23 mouse cellular contexts compared by ENCODE assay signal in the genomic region with DNA sequence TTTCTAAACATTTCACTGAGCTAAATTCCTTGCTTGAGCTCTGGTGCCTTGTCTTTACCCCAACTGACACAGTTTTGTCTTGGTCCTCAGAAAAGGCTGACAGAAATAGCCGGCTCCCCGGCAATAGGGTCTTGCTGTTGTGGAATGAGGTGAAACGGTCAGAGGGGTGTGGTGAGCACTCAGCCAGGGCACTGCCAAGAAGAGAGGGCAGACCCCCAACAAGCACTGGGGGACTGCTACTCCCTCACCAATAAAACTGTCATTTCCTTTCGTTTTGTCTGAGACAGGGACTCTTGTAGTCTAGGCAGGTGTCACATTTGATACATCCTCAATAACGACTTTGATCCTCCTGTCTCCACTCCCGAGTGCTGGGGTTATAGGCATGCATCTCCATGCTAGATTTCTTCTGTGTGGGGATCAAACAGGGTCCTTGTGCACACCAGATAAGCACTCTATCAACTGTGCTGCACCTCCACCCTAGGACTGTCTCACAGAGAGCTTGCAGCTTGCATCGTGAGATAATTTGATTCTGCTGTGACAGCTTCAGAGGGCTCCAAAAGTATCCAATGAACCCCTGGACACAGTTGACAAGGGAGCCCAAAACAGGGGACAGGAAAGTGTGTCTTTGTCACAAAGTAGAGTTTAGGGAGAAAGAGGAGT. TPM values are rescaled to one million over a fixed set of nuclear protein-coding genes. Genes with fewer than 3 reads are reported as not detected.
DNase-seq lines count a peak whose midpoint lies in the region; ATAC-seq and TF ChIP-seq lines count a peak whose summit lies in the region.
"Had no signal": no experiment of that assay in that cellular context is flagged by ENCODE, and none has a peak within 500 bp of the region (broad histone marks: within the 10 kb centered on the region; RNA-seq: fewer than 3 reads in every experiment).

No protein-coding gene starts in this region.

- H3K4me3 ChIP-seq in G1E (ENCODE audit: low read depth, low read length) (peak overlapping the region; percentile 41; the same call in 1 of the 2 replicates), MEL (ENCODE audit: control insufficient read depth in 1 of 2, insufficient read depth in 1 of 2, low read depth in 2 of 2, low read length in 2 of 2) (no peak overlapping the region)
- H3K4me3 ChIP-seq in liver, embryonic 14.5 days (ENCODE audit: insufficient read depth in 1 of 2, low read depth in 2 of 2, low read length in 2 of 2): peak overlapping the region in 1 of 2 experiments; percentile 19; a peak in 1 of 4 replicates
- no peak overlapping the region for H3K4me3 ChIP-seq in forebrain, embryonic 15.5 days
- H3K4me3 ChIP-seq: gastrocnemius, adult 2 months; heart, embryonic 13.5 days; hindbrain, embryonic 15.5 days; limb, embryonic 15.5 days; megakaryocyte, embryonic 14.5 days had no signal

- peak overlapping the region; percentile 27; the same call in 1 of the 2 replicates for H3K27ac ChIP-seq in MEL (ENCODE audit: control insufficient read depth, low read depth, low read length)
- H3K27ac ChIP-seq in liver, embryonic 14.5 days: peak overlapping the region; percentile 65
- H3K27ac ChIP-seq in forebrain, embryonic 15.5 days (replicated peaks): no peak overlapping the region
- H3K27ac ChIP-seq: gastrocnemius, adult 2 months; heart, embryonic 13.5 days; hindbrain, embryonic 15.5 days; kidney, postnatal 0 days; limb, embryonic 15.5 days had no signal

- H3K9ac ChIP-seq in MEL (ENCODE audit: control insufficient read depth, low read depth, low read length, poor library complexity, severe bottlenecking): no peak overlapping the region
- H3K9ac ChIP-seq in liver, embryonic 14.5 days (replicated peaks): peak overlapping the region; percentile 46; the same call in 1 of the 2 replicates
- no peak overlapping the region for H3K9ac ChIP-seq in forebrain, embryonic 15.5 days (replicated peaks)
- H3K9ac ChIP-seq: forebrain, postnatal 0 days; heart, embryonic 13.5 days; hindbrain, embryonic 15.5 days; limb, embryonic 15.5 days had no signal

- no peaks in the 10 kb centered on the region for H3K36me3 ChIP-seq in G1E (replicated peaks)
- peaks cover 0 to 11% of the 10 kb centered on the region in 2 experiments; a peak in 2 of 4 replicates for H3K36me3 ChIP-seq in MEL (ENCODE audit: control insufficient read depth in 1 of 2, insufficient read depth in 2 of 2, low read length in 2 of 2)
- no peaks in the 10 kb centered on the region for H3K36me3 ChIP-seq in liver, embryonic 14.5 days (replicated peaks; ENCODE audit: control insufficient read depth, insufficient read depth, low read depth)
- no peaks in the 10 kb centered on the region for H3K36me3 ChIP-seq in forebrain, embryonic 15.5 days
- H3K36me3 ChIP-seq: heart, embryonic 13.5 days; hindbrain, embryonic 15.5 days; limb, embryonic 15.5 days had no signal

- peak; percentile 95 for ATAC-seq in G1E (ENCODE audit: extremely low read depth, insufficient number of reproducible peaks, low FRiP score, poor library complexity, severe bottlenecking)
- ATAC-seq in erythroblast, adult 5-6 weeks (replicated peaks; ENCODE audit: low FRiP score, poor library complexity, severe bottlenecking): peak; percentile 66
- ATAC-seq in liver, embryonic 14.5 days (ENCODE audit: insufficient read depth): peak; percentile 97
- ATAC-seq in forebrain, embryonic 15.5 days (replicated peaks): no peak
- ATAC-seq: activated CD4-positive, CD25-positive, alpha-beta regulatory T cell, adult 4 months; forebrain, postnatal 0 days; lung, postnatal 0 days had no signal

- peak; percentile 17 for DNase-seq in G1E (ENCODE audit: low spot score)
- DNase-seq in MEL (ENCODE audit: low read depth, low spot score): peak; percentile 74
- DNase-seq in liver, embryonic 14.5 days (ENCODE audit: low read depth in 3 of 3, low spot score in 3 of 3): peak; percentile 61 to 83 (median 77)
- no peak for DNase-seq in ovary, postnatal 36 days (ENCODE audit: low spot score)
- DNase-seq in embryo, embryonic 10.5 days (ENCODE audit: low spot score): no peak
- no peak for DNase-seq in adrenal gland, postnatal 4 days (ENCODE audit: low spot score in 2 of 2)
- DNase-seq: adrenal gland, postnatal 10 days; cerebellum, adult 2 months; forebrain, postnatal 0 days; gastrocnemius, adult 2 months; heart, postnatal 4 days; kidney, adult 11 months; retina, postnatal 1 day; thymus, adult 18-20 months had no signal

- TF ChIP-seq POLR2A in MEL (IDR thresholded peaks at IDR 0.05; ENCODE audit: control insufficient read depth in 1 of 2, insufficient read depth in 1 of 2, low read depth in 1 of 2, low read length in 2 of 2, poor library complexity in 1 of 2): no peak

- H3K79me2 ChIP-seq in MEL (ENCODE audit: control insufficient read depth, insufficient read depth, low read length, poor library complexity): no peaks in the 10 kb centered on the region

- no peaks in the 10 kb centered on the region for H3K9me3 ChIP-seq in G1E (replicated peaks)
- no peaks in the 10 kb centered on the region for H3K9me3 ChIP-seq in MEL (replicated peaks; ENCODE audit: insufficient read depth, low read length)
- H3K9me3 ChIP-seq in liver, embryonic 14.5 days (ENCODE audit: control insufficient read depth, low read length): no peaks in the 10 kb centered on the region
- H3K9me3 ChIP-seq in forebrain, embryonic 15.5 days: no peaks in the 10 kb centered on the region
- H3K9me3 ChIP-seq: heart, embryonic 13.5 days; hindbrain, embryonic 15.5 days; limb, embryonic 15.5 days; megakaryocyte, embryonic 14.5 days had no signal

- H3K27me3 ChIP-seq in G1E (ENCODE audit: insufficient read depth, low read length) (no peaks in the 10 kb centered on the region), MEL (ENCODE audit: control insufficient read depth in 1 of 2, insufficient read depth in 2 of 2, low read length in 2 of 2) (peaks cover 3 to 5% of the 10 kb centered on the region in 2 experiments; a peak in 3 of 4 replicates)
- H3K27me3 ChIP-seq in liver, embryonic 14.5 days (ENCODE audit: control insufficient read depth, insufficient read depth, low read length): no peaks in the 10 kb centered on the region
- H3K27me3 ChIP-seq in forebrain, embryonic 15.5 days: no peaks in the 10 kb centered on the region
- H3K27me3 ChIP-seq: hindbrain, embryonic 15.5 days had no signal

- TF ChIP-seq RAD21 in MEL (IDR thresholded peaks at IDR 0.05; ENCODE audit: low read depth, low read length): no peak

- TF ChIP-seq CTCF in G1E (IDR thresholded peaks at IDR 0.05; ENCODE audit: low read depth, low read length): no peak
- no peak for TF ChIP-seq CTCF in MEL (IDR thresholded peaks at IDR 0.05 in 2 of 3, conservative IDR thresholded peaks at IDR 0.05 in 1 of 3; ENCODE audit: control insufficient read depth in 1 of 3, insufficient read depth in 1 of 3, low read depth in 2 of 3, low read length in 3 of 3, poor library complexity in 1 of 3, severe bottlenecking in 1 of 3)
- no peak for TF ChIP-seq CTCF in liver, embryonic 14.5 days (IDR thresholded peaks at IDR 0.05; ENCODE audit: low read depth)

- WGBS in liver, embryonic 14.5 days (ENCODE audit: insufficient replicate concordance): 10% methylated on average over 7 of the region's 7 CpGs
- WGBS in forebrain, embryonic 15.5 days: 66% methylated on average over 7 of the region's 7 CpGs

- TF ChIP-seq EP300 in MEL (IDR thresholded peaks at IDR 0.05; ENCODE audit: low read depth in 1 of 2, low read length in 2 of 2): peak; percentile 58 to 84; a peak in 2 of 4 replicates
- peak; percentile 89 for TF ChIP-seq EP300 in liver, embryonic 14.5 days (IDR thresholded peaks at IDR 0.05; ENCODE audit: low read depth)

- H3K4me2 ChIP-seq in liver, embryonic 14.5 days (ENCODE audit: low read depth): peak overlapping the region; percentile 68
- H3K4me2 ChIP-seq in forebrain, embryonic 15.5 days (replicated peaks): no peak overlapping the region
- H3K4me2 ChIP-seq: heart, embryonic 13.5 days; hindbrain, embryonic 15.5 days; limb, embryonic 15.5 days had no signal

- H3K4me1 ChIP-seq in G1E (ENCODE audit: insufficient read depth, low read depth, low read length) (peaks cover 48% of the 10 kb centered on the region), MEL (ENCODE audit: control insufficient read depth in 1 of 2, insufficient read depth in 2 of 2, low read length in 2 of 2) (peaks cover 0 to 15% of the 10 kb centered on the region in 2 experiments; a peak in 2 of 4 replicates)
- peaks cover 30 to 45% of the 10 kb centered on the region in 2 experiments for H3K4me1 ChIP-seq in liver, embryonic 14.5 days (replicated peaks; ENCODE audit: control insufficient read depth in 2 of 2, insufficient read depth in 2 of 2, low read length in 1 of 2)
- H3K4me1 ChIP-seq in forebrain, embryonic 15.5 days: 0 out of 2 replicates have a peak, but pooled peaks cover 1% of the 10 kb centered on the region
- H3K4me1 ChIP-seq: heart, embryonic 13.5 days; limb, embryonic 15.5 days; megakaryocyte, embryonic 14.5 days had no signal

RNA-seq across cellular contexts. Expression of a gene that starts 10.1 kb away (rescaled TPM):
- not detected in 2 replicates for total RNA-seq in G1E (2014; fragmentation: Nextera tagmentation)
- 0.06 and 0.16 TPM in 2 replicates for total RNA-seq in G1E (2017)
- not detected in 2 replicates for polyA plus RNA-seq in G1E (2012)
- not detected in 2 replicates for total RNA-seq in MEL (2012; rRNA removed)
- polyA plus RNA-seq in MEL (2012; ENCODE audit: insufficient read depth in 1 of 2, insufficient read length in 2 of 2, low read depth in 1 of 2, low replicate concordance in 2 of 2, missing spikeins in 1 of 2): under 1 TPM in 1 of 2 experiments, not detected in 1; 0.07 TPM
- total RNA-seq in erythroblast, adult 5-6 weeks (2015; ENCODE audit: low replicate concordance): 0.21 and 1.2 TPM in 2 replicates
- total RNA-seq in erythroblast, adult 5-6 weeks (2017; ENCODE audit: low replicate concordance): 0.43 and 0.98 TPM in 2 replicates
- 0.19 and 0.25 TPM in 2 replicates for polyA plus RNA-seq in liver, embryonic 14.5 days (2012; rRNA removed)
- 0.09 and 0.15 TPM in 2 replicates for polyA plus RNA-seq in liver, embryonic 14.5 days (2014; fragmentation: Nextera tagmentation; extraction: Ambion mirVana)
- polyA plus RNA-seq in forebrain, embryonic 15.5 days (2015; fragmentation: Nextera tagmentation; extraction: Ambion mirVana): 9.3 and 10.7 TPM in 2 replicates
- 10 to 100 TPM; 11.8 to 13.9 TPM for total RNA-seq in adrenal gland, postnatal 4 days (2021)

RNA-seq across cellular contexts. Expression of a gene that starts 13.2 kb away (rescaled TPM):
- 61.2 and 90.7 TPM in 2 replicates for total RNA-seq in G1E (2014; fragmentation: Nextera tagmentation)
- total RNA-seq in G1E (2017): 35.8 and 42.9 TPM in 2 replicates
- 36.7 and 80.1 TPM in 2 replicates for polyA plus RNA-seq in G1E (2012)
- 39.5 and 45.9 TPM in 2 replicates for total RNA-seq in MEL (2012; rRNA removed)
- 100 to 1,000 TPM in 1 of 2 experiments, 10 to 100 TPM in 1; 64.8 to 178 TPM for polyA plus RNA-seq in MEL (2012; ENCODE audit: insufficient read depth in 1 of 2, insufficient read length in 2 of 2, low read depth in 1 of 2, low replicate concordance in 2 of 2, missing spikeins in 1 of 2)
- 27.9 and 30.3 TPM in 2 replicates for total RNA-seq in erythroblast, adult 5-6 weeks (2015; ENCODE audit: low replicate concordance)
- 30.0 and 36.3 TPM in 2 replicates for total RNA-seq in erythroblast, adult 5-6 weeks (2017; ENCODE audit: low replicate concordance)
- 53.3 and 58.2 TPM in 2 replicates for polyA plus RNA-seq in liver, embryonic 14.5 days (2012; rRNA removed)
- polyA plus RNA-seq in liver, embryonic 14.5 days (2014; fragmentation: Nextera tagmentation; extraction: Ambion mirVana): 50.6 and 50.7 TPM in 2 replicates
- 95.4 and 98.5 TPM in 2 replicates for polyA plus RNA-seq in forebrain, embryonic 15.5 days (2015; fragmentation: Nextera tagmentation; extraction: Ambion mirVana)
- total RNA-seq in adrenal gland, postnatal 4 days (2021): 10 to 100 TPM; 68.2 to 73.5 TPM

Comparison
In these comparisons a context has a peak if more than half of its experiments do, and no peak if none do; other contexts are left out.
1. DNase-seq: peak in G1E (single experiment), MEL (single experiment) and liver, embryonic 14.5 days (3 of 3); none in ovary, postnatal 36 days (single experiment), embryo, embryonic 10.5 days (single experiment) and adrenal gland, postnatal 4 days (0 of 2).
2. RNA of a gene that starts 10.1 kb away (total RNA-seq): 11.8 to 13.9 TPM in adrenal gland, postnatal 4 days; 0.21 to 1.2 TPM in erythroblast, adult 5-6 weeks, 0.06 to 0.16 TPM in G1E and not detected in MEL; every median in the first group is over 4 times any median in the second.